Mouse (Mus musculus): ENCODE measurements around the gene Gm5796. TPM values are rescaled to one million over a fixed set of nuclear protein-coding genes. Genes with fewer than 3 reads are reported as not detected.
"Not testable (repeated sequence)": the region's sequence is repeated elsewhere in the genome, so short reads cannot be mapped to it uniquely, and the experiment has no call there.

The Gm5796 gene
- polyA plus RNA-seq (2016; fragmentation: Nextera tagmentation; extraction: Ambion mirVana) = 0.89 and 1.6 TPM in 2 replicates

- H3K27ac ChIP-seq; H3K4me1 ChIP-seq; ATAC-seq (ENCODE audit: low FRiP score); H3K36me3 ChIP-seq (replicated peaks); H3K4me3 ChIP-seq (replicated peaks); H3K9ac ChIP-seq; H3K4me2 ChIP-seq; H3K9me3 ChIP-seq; H3K27me3 ChIP-seq: not testable (repeated sequence)
- WGBS = 90% methylated on average over 1 of the region's 3 CpGs
Measured at GRCm38 (mm10) chr14:4023641-4024040, at the start of gene Gm5796. Gene Gm5796, plus strand, starts transcription at chr14:4023941.

GRCm38 (mm10) chr14:3998094-3998493, 25.6 kb upstream of the Gm5796 start, which contains the start of gene Gm3099:
Gene Gm3099, plus strand, starts transcription at chr14:3998394.
- H3K27me3 ChIP-seq; H3K9me3 ChIP-seq; H3K4me3 ChIP-seq (replicated peaks); H3K4me2 ChIP-seq; ATAC-seq (ENCODE audit: low FRiP score); H3K9ac ChIP-seq; H3K36me3 ChIP-seq (replicated peaks); H3K4me1 ChIP-seq; H3K27ac ChIP-seq: not testable (repeated sequence)
- 45% methylated on average over 1 of the region's 3 CpGs for WGBS

- not testable (repeated sequence) for H3K36me3 ChIP-seq (replicated peaks); H3K27ac ChIP-seq; H3K4me3 ChIP-seq (replicated peaks); H3K9ac ChIP-seq; H3K4me2 ChIP-seq; H3K9me3 ChIP-seq; H3K27me3 ChIP-seq; ATAC-seq (ENCODE audit: low FRiP score); H3K4me1 ChIP-seq
- WGBS = 76% methylated on average over 3 of the region's 3 CpGs
Measured at GRCm38 (mm10) chr14:4083820-4084219, 60.1 kb downstream of the Gm5796 start, which contains the start of gene Gm3115. Gene Gm3115, plus strand, starts transcription at chr14:4084120.

Other genes with a start within 250 kb of the Gm5796 start
- gene Gm3002, start 213.9 kb upstream of the Gm5796 start, polyA plus RNA-seq (2016; fragmentation: Nextera tagmentation; extraction: Ambion mirVana) = 0.98 and 1.2 TPM in 2 replicates
- gene Gm3033, start 177.7 kb upstream of the Gm5796 start, polyA plus RNA-seq (2016; fragmentation: Nextera tagmentation; extraction: Ambion mirVana) = not detected in 2 replicates
- 0.12 TPM in 1 of 2 replicates, not detected in the other for gene Gm2916, start 139.8 kb upstream of the Gm5796 start, polyA plus RNA-seq (2016; fragmentation: Nextera tagmentation; extraction: Ambion mirVana)
- not detected in 2 replicates for gene Gm3029, start 92.2 kb upstream of the Gm5796 start, polyA plus RNA-seq (2016; fragmentation: Nextera tagmentation; extraction: Ambion mirVana)
- not detected in 2 replicates for gene Gm3095, start 60.4 kb upstream of the Gm5796 start, polyA plus RNA-seq (2016; fragmentation: Nextera tagmentation; extraction: Ambion mirVana)
- gene Gm3099, start 25.5 kb upstream of the Gm5796 start, polyA plus RNA-seq (2016; fragmentation: Nextera tagmentation; extraction: Ambion mirVana) = not detected in 2 replicates
- not detected in 2 replicates for gene Gm3115, start 60.2 kb downstream of the Gm5796 start, polyA plus RNA-seq (2016; fragmentation: Nextera tagmentation; extraction: Ambion mirVana)
- gene Gm8108, start 86.6 kb downstream of the Gm5796 start, polyA plus RNA-seq (2016; fragmentation: Nextera tagmentation; extraction: Ambion mirVana) = 1.00 and 1.1 TPM in 2 replicates
- gene Gm3127, start 141.1 kb downstream of the Gm5796 start, polyA plus RNA-seq (2016; fragmentation: Nextera tagmentation; extraction: Ambion mirVana) = not detected in 2 replicates
- gene Gm2974, start 158.6 kb downstream of the Gm5796 start, polyA plus RNA-seq (2016; fragmentation: Nextera tagmentation; extraction: Ambion mirVana) = 1.8 and 2.1 TPM in 2 replicates
- gene Gm3138, start 225.7 kb downstream of the Gm5796 start, polyA plus RNA-seq (2016; fragmentation: Nextera tagmentation; extraction: Ambion mirVana) = not detected in 2 replicates

Measured in forebrain, embryonic 12.5 days (tissue).